Mouse (Mus musculus) liver, embryonic 11.5 days (tissue): ENCODE measurements around the gene Stk38l. TPM values are rescaled to one million over a fixed set of nuclear protein-coding genes. Genes with fewer than 3 reads are reported as not detected.

Experiments
- polyA plus RNA-seq: library from polyadenylated mRNA; unstranded; fragments of >200 nt; fragmentation: Nextera tagmentation; extraction: Ambion mirVana; gene quantifications from 2 replicates; pipeline ENCODE4 v1.2.1, GENCODE M21; 2014

Gene Stk38l
- polyA plus RNA-seq, 1 experiment from 2014 or later, result 8.5 TPM

Other genes with a start within 250 kb of the Stk38l start
- gene Itpr2, start 222.8 kb upstream of the Stk38l start, polyA plus RNA-seq, result 4.0 and 5.3 TPM in 2 replicates
- 126 TPM in 2 replicates for gene Fgfr1op2, start 147.8 kb upstream of the Stk38l start, polyA plus RNA-seq
- gene Ints13, start 147.2 kb upstream of the Stk38l start, polyA plus RNA-seq, result 69.9 and 74.3 TPM in 2 replicates
- gene Med21, start 82.4 kb upstream of the Stk38l start, polyA plus RNA-seq, result 97.2 and 112 TPM in 2 replicates
- gene Tm7sf3, start 82.2 kb upstream of the Stk38l start, polyA plus RNA-seq, result 47.7 and 57.1 TPM in 2 replicates
- gene Arntl2, start 71.1 kb downstream of the Stk38l start, polyA plus RNA-seq, result 0.70 and 0.88 TPM in 2 replicates
- gene Smco2, start 125.1 kb downstream of the Stk38l start, polyA plus RNA-seq, result not detected in 2 replicates
- gene Ppfibp1, start 163.5 kb downstream of the Stk38l start, polyA plus RNA-seq, result 31.1 and 33.1 TPM in 2 replicates
- gene 1700034J05Rik, start 229.4 kb downstream of the Stk38l start, polyA plus RNA-seq, result 0.08 and 0.17 TPM in 2 replicates